Mouse (Mus musculus) adrenal gland, postnatal 14 days (tissue): ENCODE results near the gene Khdrbs1. TPM values are rescaled to one million over a fixed set of nuclear protein-coding genes. Genes with fewer than 3 reads are reported as not detected.
A peak's percentile ranks its signal among the peaks of the same experiment; 100 is the strongest.
"Not testable (repeated sequence)": the region's sequence is repeated elsewhere in the genome, so short reads cannot be mapped to it uniquely, and the experiment has no call there.

ENCODE experiments used
- DNase-seq: peaks from one replicate; pipeline ENCODE4 v3.0.0; 2021; ENCODE audit warnings: mixed read lengths
- total RNA-seq: library from RNA; stranded (reverse); gene quantifications from 2 replicates; pipeline ENCODE4 v1.2.3, GENCODE M21; 2021

Khdrbs1 gene
- total RNA-seq, 1 experiment from 2014 or later: 69.2 TPM

GRCm38 (mm10) chr4:129743494-129743893 is 1.4 kb upstream of the Khdrbs1 start:
- DNase-seq: no peak

GRCm38 (mm10) chr4:129743010-129743390 is 897 bp upstream of the Khdrbs1 start:
- DNase-seq: peak; percentile 24

GRCm38 (mm10) chr4:129741974-129742231 is 200 bp downstream of the Khdrbs1 start:
- DNase-seq: no peak

- DNase-seq: peak; percentile 71
Measured at GRCm38 (mm10) chr4:129741251-129741973, 691 bp downstream of the Khdrbs1 start.

GRCm38 (mm10) chr4:129739111-129739645 is 2.9 kb downstream of the Khdrbs1 start:
- no peak for DNase-seq

- DNase-seq: no peak
Measured at GRCm38 (mm10) chr4:129736173-129736572, 5.9 kb downstream of the Khdrbs1 start.

- DNase-seq: not testable (repeated sequence)
Measured at GRCm38 (mm10) chr4:129735485-129735884, 6.6 kb downstream of the Khdrbs1 start.

- DNase-seq: no peak
Measured at GRCm38 (mm10) chr4:129731423-129731822, 10.7 kb downstream of the Khdrbs1 start.

- no peak for DNase-seq
Measured at GRCm38 (mm10) chr4:129716310-129716709, 25.8 kb downstream of the Khdrbs1 start.

- DNase-seq: no peak
Measured at GRCm38 (mm10) chr4:129709486-129710129, 32.5 kb downstream of the Khdrbs1 start.

GRCm38 (mm10) chr4:129706750-129707149 is 35.4 kb downstream of the Khdrbs1 start:
- DNase-seq: no peak

- peak; percentile 42 for DNase-seq
Measured at GRCm38 (mm10) chr4:129702454-129702853, 39.6 kb downstream of the Khdrbs1 start.

- peak; percentile 93 for DNase-seq
Measured at GRCm38 (mm10) chr4:129701503-129702377, 40.4 kb downstream of the Khdrbs1 start.

- DNase-seq: not testable (repeated sequence)
Measured at GRCm38 (mm10) chr4:129700661-129701060, 41.4 kb downstream of the Khdrbs1 start.

- no peak for DNase-seq
Measured at GRCm38 (mm10) chr4:129700216-129700615, 41.9 kb downstream of the Khdrbs1 start.

- no peak for DNase-seq
Measured at GRCm38 (mm10) chr4:129697191-129697590, 44.9 kb downstream of the Khdrbs1 start.

- DNase-seq: peak; percentile 95
Measured at GRCm38 (mm10) chr4:129696158-129696985, 45.7 kb downstream of the Khdrbs1 start, which contains the start of gene Tmem39b. Gene Tmem39b (minus strand): TSS chr4:129696838.

GRCm38 (mm10) chr4:129695815-129696157 is 46.3 kb downstream of the Khdrbs1 start:
- no peak for DNase-seq

GRCm38 (mm10) chr4:129684531-129684930 is 57.6 kb downstream of the Khdrbs1 start:
- no peak for DNase-seq

- no peak for DNase-seq
Measured at GRCm38 (mm10) chr4:129683901-129684493, 58.1 kb downstream of the Khdrbs1 start.

GRCm38 (mm10) chr4:129681837-129682236 is 60.3 kb downstream of the Khdrbs1 start:
- DNase-seq: no peak
